Mouse (Mus musculus) liver, adult 2 months (tissue): ENCODE measurements at regions not wholly inside any gene's neighbourhood (a gene's known extent, or its start where the extent isn't known, plus 50 kb on each side); places are given as distances from the start of the nearest gene placed in this dataset.

ENCODE experiments used
- CTCF ChIP-seq: fragments of 200-500 bp; IDR thresholded peaks from 2 replicates; pipeline ENCODE4 v1.5.1; 2011; ENCODE audit warnings: low read depth, low read length, control low read depth
- POLR2A ChIP-seq: fragments of 200-500 bp; IDR thresholded peaks from 2 replicates; pipeline ENCODE4 v1.6.1; 2011; ENCODE audit warnings: low read length, control low read depth; ENCODE audit not compliant: insufficient read depth; ENCODE audit errors: extremely low read depth

GRCm38 (mm10) chr11:48588833-48589649 lies 211.1 kb upstream of the Rack1 start:
- TF ChIP-seq CTCF = peak; percentile 85
- TF ChIP-seq POLR2A = no peak
